Mouse (Mus musculus) bone marrow, adult 2 months (tissue): ENCODE data around the gene Gm10053.
A peak's percentile ranks its signal among the peaks of the same experiment; 100 is the strongest.

Experiments
- CTCF ChIP-seq: fragments of 200-500 bp; IDR thresholded peaks from 2 replicates; pipeline ENCODE4 v1.5.1; 2011; ENCODE audit warnings: low read length, control low read depth; ENCODE audit not compliant: control insufficient read depth, insufficient read depth
- POLR2A ChIP-seq: fragments of 200-500 bp; IDR thresholded peaks from 2 replicates; pipeline ENCODE4 v1.6.1; 2011; ENCODE audit warnings: low read depth, mild to moderate bottlenecking, control low read depth, low read length, borderline replicate concordance; ENCODE audit not compliant: control insufficient read depth

GRCm38 (mm10) chr19:24885504-24885903 lies 10.0 kb downstream of the Gm10053 start:
- TF ChIP-seq POLR2A (no peak), CTCF (peak; percentile 75)
